ENCODE assay signal across 31 mouse cellular contexts in the genomic region with DNA sequence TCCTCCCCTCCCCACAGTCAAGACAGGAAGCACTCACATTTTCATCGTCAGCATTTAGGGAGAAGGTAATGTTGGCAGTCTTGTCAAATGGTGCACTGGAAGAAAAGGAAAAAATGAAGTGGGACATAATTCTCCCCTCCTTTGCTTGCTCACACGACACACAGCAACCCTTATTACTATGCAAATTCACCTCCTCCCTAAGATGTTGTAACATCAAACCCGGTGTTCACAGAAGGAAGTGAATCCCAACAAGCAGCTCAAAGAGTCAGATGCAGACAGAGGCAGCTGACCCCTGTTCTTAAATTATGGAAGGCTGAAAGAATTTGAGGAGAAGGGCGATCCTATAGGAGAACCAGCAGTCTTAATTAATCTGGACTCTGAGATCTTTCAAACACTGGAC. TPM values are rescaled to one million over a fixed set of nuclear protein-coding genes. Genes with fewer than 3 reads are reported as not detected.
DNase-seq lines count a peak whose midpoint lies in the region; ATAC-seq lines count a peak whose summit lies in the region.
"Had no signal": no experiment of that assay in that cellular context is flagged by ENCODE, and none has a peak within 500 bp of the region (broad histone marks: within the 10 kb centered on the region; RNA-seq: fewer than 3 reads in every experiment).

No protein-coding gene starts in this region.

- intact Hi-C loops in heart, postnatal 25 days (cut with DNase I), result no loop called here

- H3K9me3 ChIP-seq in forebrain, embryonic 11.5 days (ENCODE audit: control insufficient read depth, low read length), result no peaks in the 10 kb centered on the region
- H3K9me3 ChIP-seq: embryonic facial prominence, embryonic 13.5 days; embryonic facial prominence, embryonic 15.5 days; forebrain, embryonic 10.5 days; forebrain, embryonic 13.5 days; forebrain, embryonic 15.5 days; G1E had no signal

- H3K27ac ChIP-seq in forebrain, embryonic 11.5 days (ENCODE audit: low read depth, low read length), result no peak overlapping the region
- H3K27ac ChIP-seq: embryonic facial prominence, embryonic 13.5 days; embryonic facial prominence, embryonic 15.5 days; forebrain, embryonic 10.5 days; forebrain, embryonic 13.5 days; forebrain, embryonic 15.5 days had no signal

- H3K36me3 ChIP-seq in forebrain, embryonic 11.5 days (ENCODE audit: control insufficient read depth, insufficient read depth, low read length), result peaks cover 11% of the 10 kb centered on the region

- ATAC-seq in common myeloid progenitor, adult 5-6 weeks (replicated peaks; ENCODE audit: low read depth, poor library complexity, severe bottlenecking), result peak; percentile 22
- peak; percentile 66 for ATAC-seq in megakaryocyte, adult 5-6 weeks (ENCODE audit: poor library complexity, severe bottlenecking)
- no peak for ATAC-seq in forebrain, embryonic 11.5 days (replicated peaks; ENCODE audit: low FRiP score)
- ATAC-seq: activated CD4-positive, CD25-positive, alpha-beta regulatory T cell, adult 4 months; forebrain, embryonic 13.5 days; forebrain, embryonic 15.5 days; forebrain, postnatal 0 days; Patski had no signal

- peak; percentile 53 for DNase-seq in heart, adult 11 months
- DNase-seq in heart, postnatal 25 days (ENCODE audit: low spot score), result no peak
- peak; percentile 29 for DNase-seq in A20 (ENCODE audit: low read depth, low spot score)
- DNase-seq in ovary, postnatal 14 days (ENCODE audit: low spot score), result no peak
- no peak for DNase-seq in forebrain, embryonic 11.5 days (ENCODE audit: low spot score)
- no peak for DNase-seq in kidney, adult 9 months
- DNase-seq: adrenal gland, adult 8-10 months; adrenal gland, postnatal 14 days; adrenal gland, postnatal 36 days; cerebellum, adult 11-12 months; cerebellum, adult 2 months; cerebellum, adult 9-10 months; cerebellum, postnatal 10 days; cerebellum, postnatal 25 days; embryo, embryonic 11 days; forebrain, postnatal 0 days had no signal

- 87% methylated on average over 4 of the region's 4 CpGs for WGBS in forebrain, embryonic 11.5 days

- H3K4me2 ChIP-seq in forebrain, embryonic 11.5 days (ENCODE audit: low read depth, low read length, severe bottlenecking), result no peak overlapping the region
- H3K4me2 ChIP-seq: embryonic facial prominence, embryonic 13.5 days; embryonic facial prominence, embryonic 15.5 days; forebrain, embryonic 13.5 days; forebrain, embryonic 15.5 days had no signal

- no peaks in the 10 kb centered on the region for H3K27me3 ChIP-seq in forebrain, embryonic 11.5 days (ENCODE audit: control insufficient read depth, insufficient read depth, low read length)
- H3K27me3 ChIP-seq: CH12.LX; embryonic facial prominence, embryonic 13.5 days; embryonic facial prominence, embryonic 15.5 days; forebrain, embryonic 13.5 days; forebrain, embryonic 15.5 days; Patski had no signal

- no peak overlapping the region for H3K4me3 ChIP-seq in forebrain, embryonic 11.5 days (ENCODE audit: low read depth, low read length)
- H3K4me3 ChIP-seq: embryonic facial prominence, embryonic 13.5 days; embryonic facial prominence, embryonic 15.5 days; erythroblast, embryonic 14.5 days; forebrain, embryonic 10.5 days; forebrain, embryonic 13.5 days; forebrain, embryonic 15.5 days had no signal

- no peaks in the 10 kb centered on the region for H3K4me1 ChIP-seq in forebrain, embryonic 11.5 days (replicated peaks; ENCODE audit: control insufficient read depth, insufficient read depth, low read length)
- H3K4me1 ChIP-seq: embryonic facial prominence, embryonic 13.5 days; embryonic facial prominence, embryonic 15.5 days; forebrain, embryonic 10.5 days; forebrain, embryonic 13.5 days; forebrain, embryonic 15.5 days had no signal

- H3K9ac ChIP-seq in forebrain, embryonic 11.5 days (ENCODE audit: low read length), result no peak overlapping the region
- H3K9ac ChIP-seq: embryonic facial prominence, embryonic 13.5 days; embryonic facial prominence, embryonic 15.5 days; forebrain, embryonic 13.5 days; forebrain, embryonic 15.5 days; forebrain, postnatal 0 days had no signal

RNA-seq across cellular contexts. Expression of gene Tmem86b, which starts 5.0 kb away (rescaled TPM):
- 1 to 10 TPM; 4.9 to 6.4 TPM for total RNA-seq in heart, postnatal 25 days (2021)
- total RNA-seq in common myeloid progenitor, adult 5-6 weeks (2017), result 8.6 and 18.7 TPM in 2 replicates
- total RNA-seq in megakaryocyte, adult 5-6 weeks (2015), result 8.9 and 10.7 TPM in 2 replicates
- 13.6 and 22.1 TPM in 2 replicates for total RNA-seq in megakaryocyte, adult 5-6 weeks (2017)
- polyA plus RNA-seq in forebrain, embryonic 11.5 days (2014; fragmentation: Nextera tagmentation; extraction: Ambion mirVana), result 2.3 and 3.4 TPM in 2 replicates

RNA-seq across cellular contexts. Expression of gene Ppp6r1, which starts 22.6 kb away (rescaled TPM):
- total RNA-seq in heart, postnatal 25 days (2021), result 10 to 100 TPM; 74.9 to 76.3 TPM
- 142 and 149 TPM in 2 replicates for total RNA-seq in common myeloid progenitor, adult 5-6 weeks (2017)
- 71.1 and 72.6 TPM in 2 replicates for total RNA-seq in megakaryocyte, adult 5-6 weeks (2015)
- total RNA-seq in megakaryocyte, adult 5-6 weeks (2017), result 85.6 and 101 TPM in 2 replicates
- 6.6 and 7.1 TPM in 2 replicates for polyA plus RNA-seq in forebrain, embryonic 11.5 days (2014; fragmentation: Nextera tagmentation; extraction: Ambion mirVana)

RNA-seq across cellular contexts. Expression of gene Ptprh, which starts 32.3 kb away (rescaled TPM):
- total RNA-seq in heart, postnatal 25 days (2021), result not detected
- total RNA-seq in common myeloid progenitor, adult 5-6 weeks (2017), result not detected in 2 replicates
- not detected in 2 replicates for total RNA-seq in megakaryocyte, adult 5-6 weeks (2015)
- not detected in 2 replicates for total RNA-seq in megakaryocyte, adult 5-6 weeks (2017)
- polyA plus RNA-seq in forebrain, embryonic 11.5 days (2014; fragmentation: Nextera tagmentation; extraction: Ambion mirVana), result not detected in 2 replicates
- total RNA-seq: adrenal gland, adult 18-20 months; adrenal gland, adult 8-10 months; adrenal gland, postnatal 14 days; adrenal gland, postnatal 36 days; CH12.LX had no signal
- polyA plus RNA-seq: activated CD4-positive, CD25-positive, alpha-beta regulatory T cell, adult 4 months; C2C12; embryonic facial prominence, embryonic 11.5 days; embryonic facial prominence, embryonic 13.5 days; embryonic facial prominence, embryonic 15.5 days; erythroblast, embryonic 14.5 days; G1E; Patski had no signal

RNA-seq across cellular contexts. Expression of gene Hspbp1, which starts 48.7 kb away (rescaled TPM):
- total RNA-seq in heart, postnatal 25 days (2021), result 10 to 100 TPM; 32.1 to 33.3 TPM
- 28.6 and 43.6 TPM in 2 replicates for total RNA-seq in common myeloid progenitor, adult 5-6 weeks (2017)
- total RNA-seq in megakaryocyte, adult 5-6 weeks (2015), result 12.7 and 16.9 TPM in 2 replicates
- 9.8 and 15.3 TPM in 2 replicates for total RNA-seq in megakaryocyte, adult 5-6 weeks (2017)
- 115 TPM in 2 replicates for polyA plus RNA-seq in forebrain, embryonic 11.5 days (2014; fragmentation: Nextera tagmentation; extraction: Ambion mirVana)

RNA-seq across cellular contexts. Expression of gene Brsk1, which starts 54.2 kb away (rescaled TPM):
- total RNA-seq in heart, postnatal 25 days (2021), result 1 to 10 TPM; 1.1 to 1.3 TPM
- not detected in 2 replicates for total RNA-seq in common myeloid progenitor, adult 5-6 weeks (2017)
- not detected in 2 replicates for total RNA-seq in megakaryocyte, adult 5-6 weeks (2015)
- total RNA-seq in megakaryocyte, adult 5-6 weeks (2017), result not detected in 2 replicates
- 2.8 and 3.1 TPM in 2 replicates for polyA plus RNA-seq in forebrain, embryonic 11.5 days (2014; fragmentation: Nextera tagmentation; extraction: Ambion mirVana)
- polyA plus RNA-seq: activated CD4-positive, CD25-positive, alpha-beta regulatory T cell, adult 4 months; G1E had no signal

Comparison
In these comparisons a context has a peak if more than half of its experiments do, and no peak if none do; other contexts are left out.
1. DNase-seq: peak in heart, adult 11 months (single experiment) and A20 (single experiment); none in heart, postnatal 25 days (single experiment), ovary, postnatal 14 days (single experiment), forebrain, embryonic 11.5 days (single experiment) and kidney, adult 9 months (single experiment).